ENCODE assay signal across 8 mouse cellular contexts in the genomic region with DNA sequence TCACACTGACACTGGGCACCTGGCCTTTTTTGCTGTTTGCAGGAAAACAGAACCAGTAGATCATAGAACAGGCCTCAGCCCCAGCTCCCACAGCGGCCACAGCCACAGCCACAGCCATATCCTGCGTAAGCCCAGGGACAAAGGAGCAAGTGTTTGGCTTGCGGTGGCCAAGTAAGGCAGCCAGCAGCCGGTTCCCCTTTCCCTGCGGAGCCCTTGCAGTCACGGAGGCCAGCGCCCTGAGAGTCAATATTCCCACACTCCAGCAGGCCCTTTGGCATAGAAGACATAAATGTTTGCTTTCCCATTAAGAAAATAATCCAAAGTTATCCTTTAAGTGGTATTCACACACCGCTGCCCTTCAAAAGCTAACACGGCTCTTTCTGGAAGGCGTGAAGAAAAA.
DNase-seq lines count a peak whose midpoint lies in the region; ATAC-seq and TF ChIP-seq lines count a peak whose summit lies in the region.
"Had no signal": no experiment of that assay in that cellular context is flagged by ENCODE, and none has a peak within 500 bp of the region (broad histone marks: within the 10 kb centered on the region; RNA-seq: fewer than 3 reads in every experiment).

No protein-coding gene starts in this region.

- H3K4me3 ChIP-seq in E14TG2a.4 (replicated peaks; ENCODE audit: low read length): 0 out of 2 replicates have a peak overlapping the region, but pooled peaks have one; percentile 1
- H3K4me3 ChIP-seq in heart, embryonic 10.5 days: no peak overlapping the region
- H3K4me3 ChIP-seq in liver, postnatal 0 days (ENCODE audit: low read depth, low read length): no peak overlapping the region
- H3K4me3 ChIP-seq in intestine, embryonic 15.5 days (replicated peaks): no peak overlapping the region
- H3K4me3 ChIP-seq: heart, embryonic 15.5 days had no signal

- DNase-seq in 416B (ENCODE audit: low read depth): peak; percentile 55
- no peak for DNase-seq in heart, embryonic 10.5 days (ENCODE audit: low spot score)
- peak; percentile 39 for DNase-seq in liver, postnatal 0 days
- no peak for DNase-seq in layer of hippocampus, adult 8-10 months (ENCODE audit: low spot score in 2 of 2)
- no peak for DNase-seq in embryo, embryonic 9.5 days (ENCODE audit: extremely low spot score)

- H3K4me2 ChIP-seq in liver, postnatal 0 days (ENCODE audit: low read depth, low read length): no peak overlapping the region
- H3K4me2 ChIP-seq in intestine, embryonic 15.5 days (replicated peaks): no peak overlapping the region
- H3K4me2 ChIP-seq: heart, embryonic 15.5 days had no signal

- no peaks in the 10 kb centered on the region for H3K36me3 ChIP-seq in E14TG2a.4 (ENCODE audit: insufficient read depth, low read length)
- H3K36me3 ChIP-seq in heart, embryonic 10.5 days: no peaks in the 10 kb centered on the region
- H3K36me3 ChIP-seq in liver, postnatal 0 days (replicated peaks; ENCODE audit: insufficient read depth, low read length): no peaks in the 10 kb centered on the region
- H3K36me3 ChIP-seq in intestine, embryonic 15.5 days: no peaks in the 10 kb centered on the region
- H3K36me3 ChIP-seq: heart, embryonic 15.5 days had no signal

- H3K4me1 ChIP-seq in E14TG2a.4 (replicated peaks; ENCODE audit: low read depth, low read length): peaks cover 73% of the 10 kb centered on the region
- H3K4me1 ChIP-seq in heart, embryonic 10.5 days: peaks cover 59% of the 10 kb centered on the region
- H3K4me1 ChIP-seq in liver, postnatal 0 days (ENCODE audit: insufficient read depth): peaks cover 11% of the 10 kb centered on the region; the same call in 1 of the 2 replicates
- H3K4me1 ChIP-seq in intestine, embryonic 15.5 days (replicated peaks): peaks cover 20% of the 10 kb centered on the region

- TF ChIP-seq EP300 in liver, postnatal 0 days (IDR thresholded peaks at IDR 0.05; ENCODE audit: low read depth): no peak

- no peaks in the 10 kb centered on the region for H3K27me3 ChIP-seq in E14TG2a.4 (ENCODE audit: insufficient read depth, low read length)
- H3K27me3 ChIP-seq in heart, embryonic 10.5 days (ENCODE audit: insufficient read depth, poor library complexity, severe bottlenecking): peaks cover 54% of the 10 kb centered on the region
- no peaks in the 10 kb centered on the region for H3K27me3 ChIP-seq in liver, postnatal 0 days (ENCODE audit: insufficient read depth, low read length)
- H3K27me3 ChIP-seq in intestine, embryonic 15.5 days (replicated peaks): no peaks in the 10 kb centered on the region
- H3K27me3 ChIP-seq: heart, embryonic 15.5 days had no signal

- no peak for TF ChIP-seq CTCF in E14TG2a.4 (conservative IDR thresholded peaks at IDR 0.05; ENCODE audit: low read length)
- no peak for TF ChIP-seq CTCF in liver, postnatal 0 days (IDR thresholded peaks at IDR 0.05; ENCODE audit: low read depth)

- peaks cover 3% of the 10 kb centered on the region; the same call in 1 of the 2 replicates for H3K9me3 ChIP-seq in E14TG2a.4 (ENCODE audit: low read length)
- H3K9me3 ChIP-seq in heart, embryonic 10.5 days: no peaks in the 10 kb centered on the region
- H3K9me3 ChIP-seq in liver, postnatal 0 days (ENCODE audit: low read length): no peaks in the 10 kb centered on the region
- H3K9me3 ChIP-seq in intestine, embryonic 15.5 days: no peaks in the 10 kb centered on the region
- H3K9me3 ChIP-seq: heart, embryonic 15.5 days had no signal

- no peak for ATAC-seq in liver, postnatal 0 days
- ATAC-seq in intestine, embryonic 15.5 days: no peak

- WGBS in heart, embryonic 10.5 days: 70% methylated on average over 10 of the region's 10 CpGs
- 42% methylated on average over 10 of the region's 10 CpGs for WGBS in liver, postnatal 0 days (ENCODE audit: insufficient replicate concordance)
- 65% methylated on average over 10 of the region's 10 CpGs for WGBS in intestine, embryonic 15.5 days

- no peak overlapping the region for H3K9ac ChIP-seq in liver, postnatal 0 days (replicated peaks)
- H3K9ac ChIP-seq in intestine, embryonic 15.5 days: no peak overlapping the region
- H3K9ac ChIP-seq: heart, embryonic 15.5 days had no signal

- H3K27ac ChIP-seq in heart, embryonic 10.5 days: peak overlapping the region; percentile 4; the same call in 1 of the 2 replicates
- H3K27ac ChIP-seq in liver, postnatal 0 days (ENCODE audit: low read depth): no peak overlapping the region
- H3K27ac ChIP-seq in intestine, embryonic 15.5 days: no peak overlapping the region
- H3K27ac ChIP-seq: heart, embryonic 15.5 days had no signal

Comparison
In these comparisons a context has a peak if more than half of its experiments do, and no peak if none do; other contexts are left out.
1. DNase-seq: peak in 416B (single experiment) and liver, postnatal 0 days (single experiment); none in heart, embryonic 10.5 days (single experiment), layer of hippocampus, adult 8-10 months (0 of 2) and embryo, embryonic 9.5 days (single experiment).